Mouse (Mus musculus) kidney, adult 9 months (tissue): ENCODE data around the gene Flad1.

Source experiments
- DNase-seq: peaks from one replicate; pipeline ENCODE4 v3.0.0; 2022

Gene Flad1

DNA sequence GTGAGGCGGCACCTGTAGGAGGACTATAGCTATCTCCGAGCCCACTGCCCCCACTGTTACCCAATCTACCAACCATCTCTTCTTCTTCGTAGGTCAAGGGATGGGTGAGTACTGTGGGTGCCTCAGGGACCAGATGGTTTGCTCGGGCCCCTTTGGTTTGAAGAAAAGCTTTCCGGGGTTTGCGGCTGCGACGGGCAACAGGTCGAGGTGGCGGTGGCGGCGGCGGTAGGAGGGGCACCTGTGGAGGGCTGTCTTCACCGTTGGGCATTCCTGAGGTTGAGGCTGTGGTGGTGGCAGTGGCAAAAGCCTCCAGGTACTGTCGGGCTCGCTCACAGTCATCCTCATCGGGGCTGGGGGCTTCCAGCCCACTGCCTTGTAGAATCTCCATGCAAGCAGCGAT lies 31.0 kb downstream of the Flad1 start:
- DNase-seq = no peak

GRCm38 (mm10) chr3:89380291-89380690 lies 31.4 kb downstream of the Flad1 start:
- DNase-seq = no peak

- no peak for DNase-seq
Measured at GRCm38 (mm10) chr3:89379388-89380131, 32.1 kb downstream of the Flad1 start.

DNA sequence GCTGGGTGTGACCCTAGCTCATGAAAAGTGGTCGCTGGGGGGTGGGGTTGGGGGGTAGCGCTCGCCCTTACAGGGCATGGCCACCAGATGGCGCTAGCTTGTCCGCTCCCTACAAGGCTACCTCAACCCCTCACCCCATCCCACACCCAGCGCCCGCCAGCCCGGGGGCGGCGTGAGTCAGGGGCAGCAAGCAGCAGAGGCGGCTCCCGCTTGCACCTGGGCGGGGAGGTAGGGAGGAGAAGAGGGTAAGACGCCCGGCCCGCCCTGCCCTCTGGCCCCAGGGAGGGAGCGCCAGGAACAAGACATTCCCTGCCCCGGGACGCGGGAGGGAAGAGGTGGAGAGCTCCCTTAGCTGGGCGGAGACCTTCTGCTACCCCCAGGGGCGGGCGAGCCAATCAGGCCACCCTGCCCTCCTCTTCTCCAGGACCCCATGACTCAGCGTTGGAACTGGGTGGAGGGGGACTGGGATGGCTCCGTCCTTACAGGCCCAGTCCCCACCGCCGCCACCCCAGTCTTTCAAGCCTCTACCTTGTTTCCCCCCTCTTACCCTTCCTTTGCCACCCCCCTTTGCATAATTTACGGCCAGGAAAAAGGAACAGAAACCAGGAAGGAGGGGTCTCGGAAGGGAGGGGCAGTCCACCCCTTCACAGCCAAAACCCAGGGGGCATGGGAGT lies 33.1 kb downstream of the Flad1 start:
- DNase-seq = peak; percentile 72

- DNase-seq = no peak
Measured at GRCm38 (mm10) chr3:89377831-89378230, 33.8 kb downstream of the Flad1 start.

DNA sequence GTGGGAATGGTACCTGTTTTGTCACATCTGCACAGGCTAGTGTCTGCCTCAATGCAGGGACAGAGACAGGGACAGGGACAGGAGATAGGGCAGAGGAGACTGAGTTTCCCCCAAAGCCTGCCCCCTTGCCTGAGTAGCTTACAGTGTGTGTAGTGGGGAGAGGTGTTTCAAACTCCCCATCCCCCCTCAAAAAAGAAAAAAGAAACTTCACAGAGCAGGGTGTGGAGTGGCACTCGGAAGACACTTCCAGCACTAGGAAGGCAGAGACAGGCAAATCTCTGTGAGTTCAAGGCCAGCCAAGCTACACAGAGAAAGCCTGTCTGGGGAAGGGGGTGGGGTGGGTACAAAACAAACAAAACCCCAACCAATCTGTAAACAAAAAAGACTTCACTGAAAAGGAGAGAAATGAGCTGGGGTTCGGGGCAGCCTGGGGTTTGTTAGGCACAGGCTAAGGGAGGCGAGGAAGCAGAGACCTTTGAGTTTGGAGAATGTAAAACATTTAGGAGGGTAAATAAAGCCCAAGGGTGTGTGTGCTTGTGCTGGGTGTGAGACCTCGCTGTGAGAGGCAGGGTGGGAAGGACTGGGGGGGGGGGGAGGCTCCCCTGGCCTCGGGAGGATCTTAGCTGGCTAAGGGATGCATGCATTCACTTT lies 38.0 kb downstream of the Flad1 start:
- DNase-seq = no peak

- no peak for DNase-seq
Measured at GRCm38 (mm10) chr3:89367338-89367737, 44.3 kb downstream of the Flad1 start.

DNA sequence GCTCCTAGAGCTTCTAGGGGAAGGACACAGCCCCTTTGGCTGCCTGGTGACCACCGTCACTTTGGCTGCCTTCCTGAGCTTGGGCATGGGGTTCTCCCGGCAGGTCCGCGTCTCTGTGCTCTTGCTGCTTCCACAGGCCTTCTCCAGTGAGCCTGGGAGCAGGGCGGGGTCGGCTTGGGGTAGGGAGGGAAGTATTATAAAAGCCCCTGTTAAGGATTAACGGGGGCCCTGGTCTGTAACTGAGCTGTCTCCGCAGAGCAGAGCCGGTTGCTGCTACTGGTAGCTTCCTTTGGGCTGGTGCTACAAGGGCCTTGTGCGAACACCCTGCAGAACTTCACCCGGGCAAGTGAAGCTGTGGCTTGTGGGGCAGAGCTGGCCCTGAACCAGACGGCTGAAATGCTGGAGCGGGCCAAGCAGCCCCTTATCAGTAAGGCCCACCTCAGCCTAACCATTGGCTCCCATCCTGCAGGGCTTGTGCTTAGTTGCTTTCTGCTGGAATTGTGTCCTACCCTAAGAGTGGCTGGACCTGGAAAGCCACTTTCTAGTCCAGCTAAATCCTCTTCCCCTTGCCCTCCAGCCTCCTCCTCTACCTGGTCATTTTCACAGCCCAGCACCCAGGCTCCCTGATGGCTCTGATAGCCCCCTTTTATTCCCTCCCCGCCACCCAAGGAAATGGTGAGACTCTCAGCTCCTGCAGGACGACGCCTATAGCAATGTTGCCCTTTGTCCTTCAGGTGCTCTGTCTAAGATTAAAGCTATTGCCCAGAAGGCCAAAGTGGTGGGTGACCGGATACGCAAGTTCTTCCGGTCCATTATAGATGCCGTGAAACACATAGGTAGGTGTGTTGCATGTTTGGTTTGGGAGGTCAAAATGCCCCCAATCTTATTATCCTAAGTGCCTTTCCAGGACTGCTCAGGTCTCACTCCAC lies 45.9 kb downstream of the Flad1 start:
- no peak for DNase-seq

DNA sequence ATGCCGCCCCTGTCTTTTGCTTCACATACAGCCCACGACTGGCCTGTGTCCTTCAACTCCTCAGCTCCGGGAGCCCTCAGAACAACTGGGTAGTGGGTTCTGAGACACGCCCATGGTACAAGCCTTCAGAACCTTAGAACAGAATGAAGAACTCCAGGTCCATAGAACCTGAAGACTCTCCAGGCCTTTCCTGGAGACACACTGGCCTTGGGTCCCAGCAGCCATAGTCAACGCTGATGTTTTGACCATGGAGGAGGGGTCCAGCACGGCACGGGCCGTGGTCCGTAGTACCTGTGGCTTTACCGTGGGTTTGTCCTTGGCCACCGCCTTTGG lies 46.6 kb downstream of the Flad1 start, which contains the start of gene Dcst1:
TSS of gene Dcst1 (minus strand) at position 101 of the 333 bp plus-strand sequence.
- no peak for DNase-seq

- DNase-seq = no peak
Measured at GRCm38 (mm10) chr3:89364631-89365030, 47.0 kb downstream of the Flad1 start.

DNA sequence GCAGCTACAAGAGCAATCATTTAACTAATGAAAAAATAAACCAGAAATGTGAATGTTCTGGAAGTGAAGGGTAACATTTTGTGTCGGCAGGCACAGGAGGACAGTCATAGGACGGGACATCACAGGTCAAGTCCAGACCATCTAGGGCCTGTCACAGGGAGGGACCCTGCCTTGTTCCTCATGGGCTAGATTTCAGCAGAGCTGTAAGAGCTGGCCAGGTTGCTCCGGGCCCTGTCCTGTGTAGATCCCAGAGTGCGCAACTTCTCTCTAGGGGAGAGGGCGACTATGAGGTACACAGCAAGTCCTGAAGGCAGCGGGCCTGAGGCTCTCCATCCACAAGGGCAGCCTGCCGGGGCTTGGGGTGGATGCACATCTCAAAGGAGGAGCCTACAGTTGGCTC lies 50.0 kb downstream of the Flad1 start, which contains the start of gene Dcst2:
TSS of gene Dcst2 (plus strand) at position 301 of the 400 bp plus-strand sequence.
- no peak for DNase-seq

GRCm38 (mm10) chr3:89360237-89360636 lies 51.4 kb downstream of the Flad1 start:
- no peak for DNase-seq

- no peak for DNase-seq
Measured at GRCm38 (mm10) chr3:89359630-89360029, 52.0 kb downstream of the Flad1 start.

DNA sequence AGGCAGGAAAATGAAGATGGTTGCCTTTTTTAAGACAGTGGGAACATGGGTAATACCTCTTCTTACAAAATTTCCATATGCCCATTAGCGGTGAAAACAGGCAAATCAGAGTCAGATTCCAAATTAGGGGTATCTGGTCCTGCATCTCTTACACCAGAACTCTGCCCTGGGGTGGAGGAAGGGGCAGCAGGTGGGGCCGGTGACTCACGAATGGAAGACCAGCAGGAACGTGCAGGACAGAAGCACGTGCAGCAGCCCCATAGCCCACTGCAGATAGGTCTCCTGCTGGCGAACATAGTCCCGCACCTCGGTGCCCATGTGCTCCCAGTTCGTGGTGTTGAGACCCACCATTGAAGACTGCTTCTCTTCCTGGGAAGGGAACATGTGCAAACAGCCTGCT lies 55.6 kb downstream of the Flad1 start:
- no peak for DNase-seq

DNA sequence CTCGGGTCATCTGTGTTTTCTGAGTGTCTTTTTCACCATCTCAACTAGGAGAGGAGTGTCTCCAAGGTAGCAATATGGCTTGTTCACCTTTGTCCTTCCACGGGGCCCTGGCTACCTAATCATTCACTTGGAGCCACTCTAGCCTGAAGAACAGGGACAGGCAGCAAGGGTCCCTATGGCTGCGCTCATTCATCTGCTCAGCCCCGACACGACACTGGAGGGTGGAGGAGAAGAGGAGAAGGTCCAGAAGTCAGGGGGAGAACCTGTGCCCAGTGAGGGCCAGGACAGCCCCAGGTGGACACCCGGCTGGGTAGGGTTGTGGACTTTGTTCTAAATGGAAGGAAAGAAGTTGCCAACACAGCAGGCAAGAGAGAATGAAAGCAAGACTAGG lies 56.2 kb downstream of the Flad1 start:
- DNase-seq = peak; percentile 81

DNA sequence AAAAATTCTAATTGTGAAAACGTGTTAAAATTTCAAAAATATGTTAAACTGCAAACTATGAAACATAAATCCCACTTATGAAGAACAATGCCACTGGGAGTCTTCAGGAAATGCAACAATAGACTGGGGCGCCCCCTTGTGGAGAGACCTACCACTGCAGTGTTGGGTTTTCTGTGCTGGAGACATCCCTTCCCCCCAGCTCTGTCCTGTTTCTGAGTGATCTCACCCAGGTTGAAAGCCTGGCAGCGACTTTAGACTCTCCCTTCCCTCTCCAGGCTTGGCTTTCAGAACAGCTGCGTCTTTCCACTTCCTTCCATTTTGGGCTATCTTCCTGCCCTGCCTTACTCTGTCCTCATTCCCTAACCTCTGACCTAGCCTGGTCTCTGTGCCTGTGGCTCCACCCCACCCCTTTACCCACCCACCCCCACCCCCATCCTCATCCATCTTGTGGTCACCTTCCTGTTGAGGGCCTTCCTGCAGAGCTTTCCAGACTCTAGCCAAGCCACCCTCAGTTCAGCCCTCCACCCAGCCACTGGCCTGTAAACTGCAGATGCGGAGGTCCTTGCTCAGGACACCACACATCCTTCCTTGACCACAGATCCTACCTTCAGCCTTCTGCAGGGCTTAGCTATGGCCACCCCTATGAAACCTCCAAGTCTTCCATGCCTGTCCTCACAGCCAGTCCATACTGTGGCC lies 56.7 kb downstream of the Flad1 start:
- DNase-seq = peak; percentile 97

DNA sequence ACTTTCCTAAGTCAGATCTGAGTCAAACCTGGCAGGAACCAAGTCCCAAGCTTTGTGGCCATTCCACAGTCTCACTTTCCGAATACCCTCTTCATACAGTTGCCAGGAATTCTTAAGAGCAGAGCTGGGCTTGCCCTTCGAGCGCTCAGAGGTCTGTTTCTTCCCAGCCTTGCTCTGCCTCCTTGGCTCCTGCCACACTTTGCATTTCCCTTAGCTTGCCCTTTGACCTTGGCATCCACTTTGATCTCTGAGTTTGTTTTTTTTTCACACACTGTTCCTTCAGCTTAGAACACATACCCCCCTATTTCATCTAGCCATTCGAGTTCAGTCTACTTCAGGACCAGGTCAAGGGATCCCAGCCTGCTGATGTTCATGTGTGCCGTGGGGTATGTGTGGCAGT lies 60.4 kb downstream of the Flad1 start:
- peak; percentile 80 for DNase-seq
